Mouse (Mus musculus) megakaryocyte, embryonic 14.5 days (primary cell): Measurements from ENCODE around the gene Ace. TPM values are rescaled to one million over a fixed set of nuclear protein-coding genes. Genes with fewer than 3 reads are reported as not detected.

Experiments used
- H3K27me3 ChIP-seq: replicated peaks from 2 replicates; pipeline ENCODE3; 2012; ENCODE audit warnings: inconsistent platforms
- H3K36me3 ChIP-seq: replicated peaks from 2 replicates; pipeline ENCODE3; 2012; ENCODE audit warnings: low read length, inconsistent platforms, mixed read lengths
- H3K4me1 ChIP-seq: 2 replicates; pipeline ENCODE4 v1.6.1; 2012; ENCODE audit warnings: inconsistent platforms
- H3K4me3 ChIP-seq: replicated peaks from 2 replicates; pipeline ENCODE3; 2012; ENCODE audit warnings: moderate library complexity, mild to moderate bottlenecking, inconsistent platforms
- H3K9me3 ChIP-seq: 2 replicates; pipeline ENCODE4 v1.6.1; 2012; ENCODE audit warnings: inconsistent platforms
- FLI1 ChIP-seq: IDR thresholded peaks from 2 replicates; pipeline ENCODE4 v1.6.1; 2012; ENCODE audit warnings: low read length, inconsistent platforms, mixed read lengths
- GATA1 ChIP-seq: IDR thresholded peaks from 3 replicates; pipeline ENCODE4 v1.6.1; 2012; ENCODE audit warnings: mixed read lengths, low read length, inconsistent platforms, borderline replicate concordance
- polyA plus RNA-seq: library from polyadenylated mRNA; stranded (reverse); fragments of >175 nt; gene quantifications from 2 replicates; pipeline ENCODE4 v1.2.3, GENCODE M21; 2012; ENCODE audit warnings: low replicate concordance; ENCODE audit not compliant: insufficient read depth

Gene Ace
- polyA plus RNA-seq = 0.17 and 0.89 TPM in 2 replicates

GRCm38 (mm10) chr11:105967741-105968574 lies at the start of gene Ace:
Gene Ace, plus strand, starts transcription at chr11:105967945.
- peaks cover 2% of the 10 kb centered on the region; the same call in 1 of the 2 replicates for H3K9me3 ChIP-seq
- H3K36me3 ChIP-seq = no peaks in the 10 kb centered on the region
- peaks cover 13% of the 10 kb centered on the region for H3K4me1 ChIP-seq
- peaks cover 92% of the 10 kb centered on the region for H3K27me3 ChIP-seq
- TF ChIP-seq FLI1 (no peak), GATA1 (no peak)
- peak within 1 kb of the TSS; percentile 87 for H3K4me3 ChIP-seq

GRCm38 (mm10) chr11:105920098-105920785 lies 47.5 kb upstream of the Ace start:
- H3K4me1 ChIP-seq = peaks cover 11% of the 10 kb centered on the region
- peaks cover 4% of the 10 kb centered on the region for H3K27me3 ChIP-seq
- no peak overlapping the region for H3K4me3 ChIP-seq
- peaks cover 80% of the 10 kb centered on the region for H3K36me3 ChIP-seq
- no peaks in the 10 kb centered on the region for H3K9me3 ChIP-seq
- TF ChIP-seq GATA1 (no peak), FLI1 (no peak)

DNA sequence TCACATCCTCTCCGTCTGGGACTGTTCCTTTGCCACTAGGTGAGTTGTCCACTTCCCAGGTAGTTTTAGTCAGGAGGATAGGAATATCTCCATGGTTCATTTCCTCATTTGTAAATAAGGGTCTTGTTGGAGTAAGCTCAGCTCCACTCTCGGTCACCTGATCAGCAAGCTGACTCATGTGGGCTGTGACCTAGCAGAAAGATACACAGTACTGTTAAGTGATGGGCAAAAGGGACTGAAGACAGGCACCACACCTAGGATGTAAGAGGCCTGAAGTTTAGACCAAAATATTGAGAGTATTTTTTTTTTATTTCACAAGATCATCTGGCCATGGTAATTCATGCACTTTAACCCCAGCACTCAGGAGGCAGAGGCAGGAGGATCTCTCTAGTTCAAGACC lies 46.9 kb upstream of the Ace start:
- Histone ChIP-seq H3K9me3 (no peaks in the 10 kb centered on the region), H3K4me1 (peaks cover 11% of the 10 kb centered on the region), H3K27me3 (peaks cover 8% of the 10 kb centered on the region), H3K36me3 (peaks cover 76% of the 10 kb centered on the region), H3K4me3 (no peak overlapping the region)
- no peak for TF ChIP-seq GATA1
- TF ChIP-seq FLI1 = no peak

- Histone ChIP-seq H3K27me3 (peaks cover 8% of the 10 kb centered on the region), H3K36me3 (peaks cover 72% of the 10 kb centered on the region), H3K4me3 (no peak overlapping the region), H3K9me3 (no peaks in the 10 kb centered on the region), H3K4me1 (peaks cover 11% of the 10 kb centered on the region)
- TF ChIP-seq GATA1 (no peak), FLI1 (no peak)
These were observed 46.5 kb upstream of the Ace start for GRCm38 (mm10) chr11:105921275-105921674.

DNA sequence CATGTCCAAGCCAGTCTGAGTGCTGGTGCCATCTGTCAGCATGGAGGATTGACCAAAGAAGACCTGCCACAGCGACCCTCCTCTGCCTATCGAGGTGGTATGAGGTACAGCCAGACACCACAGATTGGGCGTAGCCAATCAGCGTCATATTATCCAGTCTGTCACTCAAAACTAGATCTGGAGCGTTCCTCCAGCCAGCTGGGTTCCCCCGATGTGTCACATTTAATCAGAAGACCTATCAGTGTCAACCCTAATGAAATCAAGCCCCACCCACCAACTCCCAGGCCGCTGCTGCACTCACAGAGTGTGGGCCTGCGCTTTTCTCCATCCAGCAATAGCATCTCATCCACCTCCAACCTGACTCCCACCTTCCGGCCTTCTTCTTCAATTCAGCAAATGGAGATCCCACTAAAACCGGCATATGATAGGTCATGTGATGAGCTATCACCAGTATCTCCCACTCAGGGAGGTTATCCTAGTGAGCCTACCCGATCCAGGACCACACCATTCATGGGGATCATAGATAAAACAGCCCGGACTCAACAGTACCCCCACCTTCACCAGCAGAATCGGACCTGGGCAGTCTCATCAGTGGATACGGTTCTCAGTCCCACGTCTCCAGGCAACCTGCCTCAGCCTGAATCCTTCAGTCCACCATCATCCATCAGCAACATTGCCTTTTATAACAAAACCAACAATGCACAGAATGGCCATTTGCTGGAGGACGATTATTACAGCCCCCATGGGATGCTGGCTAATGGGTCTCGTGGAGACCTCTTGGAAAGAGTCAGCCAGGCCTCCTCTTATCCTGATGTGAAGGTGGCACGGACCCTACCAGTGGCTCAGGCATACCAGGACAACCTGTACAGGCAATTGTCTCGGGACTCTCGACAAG lies 44.7 kb upstream of the Ace start:
- Histone ChIP-seq H3K4me3 (no peak overlapping the region), H3K4me1 (peaks cover 11% of the 10 kb centered on the region), H3K9me3 (no peaks in the 10 kb centered on the region), H3K27me3 (peaks cover 15% of the 10 kb centered on the region), H3K36me3 (peaks cover 58% of the 10 kb centered on the region)
- TF ChIP-seq GATA1 = no peak
- no peak for TF ChIP-seq FLI1

- peaks cover 53% of the 10 kb centered on the region for H3K27me3 ChIP-seq
These were observed 40.4 kb upstream of the Ace start for GRCm38 (mm10) chr11:105927065-105928030.

GRCm38 (mm10) chr11:105928171-105928570 lies 39.6 kb upstream of the Ace start:
- TF ChIP-seq GATA1 = no peak
- no peak for TF ChIP-seq FLI1
- H3K36me3 ChIP-seq = peaks cover 11% of the 10 kb centered on the region
- H3K4me1 ChIP-seq = no peaks in the 10 kb centered on the region
- H3K9me3 ChIP-seq = no peaks in the 10 kb centered on the region
- H3K27me3 ChIP-seq = peaks cover 60% of the 10 kb centered on the region
- H3K4me3 ChIP-seq = no peak overlapping the region

More at GRCm38 (mm10) chr11:105927065-105928030, 40.4 kb upstream of the Ace start:
- Histone ChIP-seq H3K4me3 (no peak overlapping the region), H3K36me3 (peaks cover 20% of the 10 kb centered on the region), H3K9me3 (no peaks in the 10 kb centered on the region), H3K4me1 (no peaks in the 10 kb centered on the region)
- TF ChIP-seq GATA1 = no peak
- TF ChIP-seq FLI1 = no peak

DNA sequence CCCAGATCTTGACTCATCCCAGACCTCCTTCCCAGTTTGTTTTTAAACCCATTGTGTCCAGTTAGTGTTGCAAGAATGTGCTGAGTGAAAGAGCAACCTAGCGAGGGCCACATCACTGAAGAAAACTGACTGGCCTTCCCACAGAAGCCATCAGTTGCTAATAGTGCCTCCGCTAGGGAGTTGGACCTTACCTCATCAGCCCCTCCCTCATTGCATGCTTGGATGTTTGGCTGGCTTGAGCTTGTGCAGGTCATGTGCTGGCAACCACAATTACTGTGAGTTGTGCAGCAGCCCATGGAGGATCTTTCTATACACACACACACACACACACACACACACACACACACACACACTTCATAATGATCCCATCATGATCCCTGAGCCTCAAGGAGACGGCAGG lies 36.4 kb upstream of the Ace start:
- peaks cover 2% of the 10 kb centered on the region for H3K36me3 ChIP-seq
- no peaks in the 10 kb centered on the region for H3K9me3 ChIP-seq
- H3K4me1 ChIP-seq = no peaks in the 10 kb centered on the region
- TF ChIP-seq GATA1 (no peak), FLI1 (no peak)
- H3K27me3 ChIP-seq = peaks cover 85% of the 10 kb centered on the region
- H3K4me3 ChIP-seq = no peak overlapping the region

- Histone ChIP-seq H3K9me3 (no peaks in the 10 kb centered on the region), H3K27me3 (peaks cover 96% of the 10 kb centered on the region), H3K4me1 (no peaks in the 10 kb centered on the region), H3K36me3 (no peaks in the 10 kb centered on the region), H3K4me3 (no peak overlapping the region)
- TF ChIP-seq FLI1 = no peak
- no peak for TF ChIP-seq GATA1
These were observed 34.0 kb upstream of the Ace start for GRCm38 (mm10) chr11:105933746-105934145.
